Mouse (Mus musculus) midbrain, embryonic 11.5 days (tissue): ENCODE measurements around the gene Siae. TPM values are rescaled to one million over a fixed set of nuclear protein-coding genes. Genes with fewer than 3 reads are reported as not detected.
A peak's percentile ranks its signal among the peaks of the same experiment; 100 is the strongest.

Source experiments
- ATAC-seq: fragments of 200-750 bp; cut with Nextera tagmentation; 2 replicates; pipeline ENCODE4 v1.8.0; 2017; ENCODE audit warnings: moderate TSS enrichment, moderate library complexity; ENCODE audit not compliant: low FRiP score
- DNase-seq: peaks from one replicate; pipeline ENCODE4 v3.0.0; 2015; ENCODE audit warnings: low spot score; ENCODE audit errors: missing footprints
- H3K27ac ChIP-seq: fragments of 300-500 bp; sonication (generic); 2 replicates; pipeline ENCODE4 v1.5.1; 2014; ENCODE audit warnings: low read depth, low read length
- H3K27me3 ChIP-seq: fragments of 300-500 bp; sonication (generic); 2 replicates; pipeline ENCODE4 v1.6.1; 2014; ENCODE audit warnings: mild to moderate bottlenecking, low read length, moderate library complexity, mixed read lengths; ENCODE audit not compliant: control insufficient read depth, insufficient read depth
- H3K36me3 ChIP-seq: fragments of 300-500 bp; sonication (generic); 2 replicates; pipeline ENCODE4 v1.6.1; 2014; ENCODE audit warnings: mild to moderate bottlenecking, low read length, moderate library complexity, mixed read lengths; ENCODE audit not compliant: control insufficient read depth, insufficient read depth
- H3K4me1 ChIP-seq: fragments of 300-500 bp; sonication (generic); 2 replicates; pipeline ENCODE4 v1.6.1; 2014; ENCODE audit warnings: low read length; ENCODE audit not compliant: control insufficient read depth, insufficient read depth
- H3K4me2 ChIP-seq: fragments of 300-500 bp; sonication (generic); 2 replicates; pipeline ENCODE4 v1.6.1; 2014; ENCODE audit warnings: mild to moderate bottlenecking, moderate library complexity
- H3K4me3 ChIP-seq: fragments of 300-500 bp; sonication (generic); 2 replicates; pipeline ENCODE4 v1.5.1; 2014; ENCODE audit warnings: low read depth, low read length
- H3K9ac ChIP-seq: fragments of 300-500 bp; sonication (generic); 2 replicates; pipeline ENCODE4 v1.6.1; 2014; ENCODE audit warnings: low read length
- H3K9me3 ChIP-seq: fragments of 300-500 bp; sonication (generic); 2 replicates; pipeline ENCODE4 v1.6.1; 2016; ENCODE audit warnings: low read length; ENCODE audit not compliant: control insufficient read depth
- WGBS: fragments of 180-500 bp; shearing (Covaris S2); extraction: QIAGEN DNeasy Blood & Tissue Kit; methylation state at CpG from one replicate; pipeline ENCODE4 v1.1.7; 2014; 5-methylcytosine and 5-hydroxymethylcytosine counted together
- polyA plus RNA-seq: library from polyadenylated mRNA; unstranded; fragments of >200 nt; fragmentation: Nextera tagmentation; extraction: Ambion mirVana; gene quantifications from 2 replicates; pipeline ENCODE4 v1.2.1, GENCODE M21; 2014

The Siae gene
- 7.7 and 8.5 TPM in 2 replicates for polyA plus RNA-seq

DNA sequence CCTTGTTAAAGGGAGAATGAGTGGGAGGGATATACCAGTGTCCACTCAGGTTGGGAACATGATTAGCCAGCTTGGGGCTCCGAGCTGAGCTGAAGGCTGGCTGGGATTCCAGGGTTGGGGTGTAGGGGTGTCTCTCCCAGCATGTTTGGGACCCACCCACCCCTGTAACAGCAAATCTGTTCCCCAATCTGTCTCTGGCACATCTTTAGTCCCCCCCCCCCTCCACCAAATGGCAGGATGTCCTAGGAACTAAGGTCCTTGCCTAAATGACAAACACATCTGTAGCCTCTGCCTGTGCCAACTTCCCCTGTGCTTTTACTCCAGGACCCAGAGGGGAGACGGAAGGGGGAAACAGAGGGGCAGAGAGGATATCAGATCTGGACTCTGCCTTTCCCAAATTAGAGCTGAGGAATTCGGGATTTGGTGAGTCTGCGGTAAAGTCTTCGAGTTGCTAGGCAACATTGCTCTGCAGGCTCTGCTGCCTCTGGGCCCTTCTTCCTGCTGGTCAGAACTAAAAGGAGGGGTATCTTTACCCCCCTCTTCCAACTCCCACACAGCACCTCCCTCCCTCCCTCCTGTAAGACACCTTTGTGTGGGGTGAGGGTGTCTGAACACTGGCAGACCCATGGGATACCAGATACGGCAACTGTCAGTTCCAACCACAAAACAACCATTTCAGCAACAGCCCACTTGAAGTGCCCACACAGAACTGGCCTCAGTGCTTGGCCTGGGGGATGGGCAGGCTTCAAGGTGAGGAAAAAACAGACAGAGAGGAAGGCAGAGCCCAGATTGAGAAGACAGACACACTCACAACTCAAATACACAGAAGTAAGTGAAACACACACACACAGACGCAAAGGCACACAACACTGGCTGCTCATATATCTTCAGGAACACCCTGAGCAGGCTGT, at the start of gene Siae:
Gene Siae, plus strand, starts transcription at position 861 of the 911 bp plus-strand sequence.
- WGBS = 21% methylated on average over 7 of the region's 7 CpGs
- H3K36me3 ChIP-seq = no peaks in the 10 kb centered on the region
- no peaks in the 10 kb centered on the region for H3K9me3 ChIP-seq
- no peak within 1 kb of the TSS for H3K4me3 ChIP-seq
- H3K27me3 ChIP-seq = peaks cover 31% of the 10 kb centered on the region
- DNase-seq (no peak), ATAC-seq (no peak)
- H3K27ac ChIP-seq = no peak within 1 kb of the TSS
- no peak within 1 kb of the TSS for H3K9ac ChIP-seq
- H3K4me2 ChIP-seq = no peak within 1 kb of the TSS
- H3K4me1 ChIP-seq = peaks cover 5% of the 10 kb centered on the region; the same call in 1 of the 2 replicates

DNA sequence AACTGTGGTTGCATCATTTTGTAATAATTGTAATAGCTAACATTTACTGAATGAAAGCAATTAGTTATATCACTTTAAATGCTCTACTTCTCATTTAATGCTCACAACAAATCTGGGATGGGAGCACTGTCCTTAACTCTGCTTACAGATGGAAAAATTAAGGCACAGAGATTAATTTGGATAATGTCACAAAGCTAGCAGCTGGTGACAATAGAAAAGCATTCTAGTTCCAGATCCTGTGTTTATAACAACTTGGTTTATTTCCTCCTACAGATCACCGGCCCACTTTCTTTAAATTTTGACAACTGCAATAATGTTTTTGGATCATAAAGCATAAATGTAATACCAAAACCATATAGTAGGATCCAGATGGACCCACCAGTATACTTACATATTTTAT, 49.5 kb upstream of the Siae start:
- no peaks in the 10 kb centered on the region for H3K9me3 ChIP-seq
- no peak overlapping the region for H3K27ac ChIP-seq
- H3K9ac ChIP-seq = no peak overlapping the region
- peak; percentile 68 for DNase-seq
- no peaks in the 10 kb centered on the region for H3K27me3 ChIP-seq
- H3K4me1 ChIP-seq = no peaks in the 10 kb centered on the region
- no peak for ATAC-seq
- no peak overlapping the region for H3K4me2 ChIP-seq
- 94% methylated on average over 1 of the region's 1 CpGs for WGBS
- H3K36me3 ChIP-seq = no peaks in the 10 kb centered on the region
- no peak overlapping the region for H3K4me3 ChIP-seq

DNA sequence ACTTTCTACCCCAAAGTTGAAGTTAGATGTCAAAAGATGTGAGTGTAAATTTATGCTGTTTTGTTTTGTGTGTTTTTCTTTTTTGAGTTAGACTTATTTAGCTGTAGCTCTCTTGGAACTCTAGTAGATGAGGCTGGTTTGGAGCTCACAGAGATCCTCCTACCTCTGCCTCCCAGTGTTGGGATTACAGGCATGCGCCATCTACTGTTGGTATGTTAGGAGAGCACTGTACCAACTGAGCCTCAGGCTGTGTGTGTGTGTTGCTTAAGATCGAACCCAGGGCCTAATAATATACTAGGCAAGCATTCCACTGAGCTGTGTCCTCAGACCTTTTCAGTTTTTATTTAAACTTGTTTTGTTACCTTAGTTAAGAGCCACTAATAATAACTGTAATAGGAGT, 43.4 kb upstream of the Siae start:
- Histone ChIP-seq H3K4me1 (no peaks in the 10 kb centered on the region), H3K9ac (no peak overlapping the region), H3K4me2 (no peak overlapping the region), H3K27me3 (no peaks in the 10 kb centered on the region), H3K27ac (no peak overlapping the region), H3K4me3 (no peak overlapping the region), H3K9me3 (no peaks in the 10 kb centered on the region), H3K36me3 (no peaks in the 10 kb centered on the region)
- DNase-seq (no peak), ATAC-seq (no peak)
- WGBS = 92% methylated on average over 2 of the region's 2 CpGs

DNA sequence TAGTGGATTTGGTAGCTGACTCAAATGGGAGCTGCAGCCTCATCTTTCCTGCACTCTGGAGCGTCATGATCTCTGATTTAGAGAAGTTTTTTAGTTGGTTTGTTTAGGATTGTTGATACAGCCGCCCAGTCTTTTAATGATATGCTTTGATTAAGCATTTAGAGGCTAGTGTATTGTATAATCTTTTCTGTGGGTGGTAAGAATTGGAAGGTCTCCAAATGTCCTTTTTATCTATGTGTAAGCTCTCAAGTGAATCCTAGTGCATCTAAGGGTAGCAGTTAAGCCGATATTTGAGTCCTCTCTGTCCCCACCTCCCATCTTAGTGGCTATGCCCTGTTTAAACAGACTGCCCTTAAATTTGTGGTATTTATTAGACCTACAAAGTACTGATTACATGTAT, 41.0 kb upstream of the Siae start:
- ATAC-seq = no peak
- no peaks in the 10 kb centered on the region for H3K27me3 ChIP-seq
- H3K4me2 ChIP-seq = no peak overlapping the region
- no peak for DNase-seq
- no peak overlapping the region for H3K27ac ChIP-seq
- no peaks in the 10 kb centered on the region for H3K4me1 ChIP-seq
- H3K9me3 ChIP-seq = no peaks in the 10 kb centered on the region
- 91% methylated on average over 3 of the region's 3 CpGs for WGBS
- H3K9ac ChIP-seq = no peak overlapping the region
- H3K36me3 ChIP-seq = peaks cover under 1% of the 10 kb centered on the region; the same call in 1 of the 2 replicates
- H3K4me3 ChIP-seq = no peak overlapping the region

DNA sequence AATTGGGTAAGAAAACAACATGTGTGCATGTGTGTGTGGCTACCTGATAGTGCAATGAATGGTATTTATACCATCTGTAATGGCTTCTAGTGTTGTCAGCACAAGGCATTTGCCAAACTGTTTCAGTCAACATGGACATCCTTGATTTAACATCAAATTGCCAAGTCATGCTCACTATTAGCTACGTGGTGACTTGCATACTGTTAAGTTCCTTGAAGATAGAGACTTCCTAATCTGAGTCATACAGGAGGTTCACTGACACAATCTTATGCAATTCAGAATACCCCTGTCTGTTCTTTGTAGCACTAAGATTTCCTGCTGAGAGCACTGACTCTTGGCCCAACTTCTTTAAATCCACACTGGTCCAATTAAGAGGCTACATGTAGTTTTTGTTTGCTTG, 38.0 kb upstream of the Siae start:
- H3K4me1 ChIP-seq = no peaks in the 10 kb centered on the region
- no peaks in the 10 kb centered on the region for H3K27me3 ChIP-seq
- no peak overlapping the region for H3K4me2 ChIP-seq
- 83% methylated on average over 1 of the region's 1 CpGs for WGBS
- H3K9ac ChIP-seq = no peak overlapping the region
- no peak overlapping the region for H3K4me3 ChIP-seq
- no peak for ATAC-seq
- no peaks in the 10 kb centered on the region for H3K9me3 ChIP-seq
- H3K27ac ChIP-seq = no peak overlapping the region
- H3K36me3 ChIP-seq = peaks cover 9% of the 10 kb centered on the region; the same call in 1 of the 2 replicates
- no peak for DNase-seq

DNA sequence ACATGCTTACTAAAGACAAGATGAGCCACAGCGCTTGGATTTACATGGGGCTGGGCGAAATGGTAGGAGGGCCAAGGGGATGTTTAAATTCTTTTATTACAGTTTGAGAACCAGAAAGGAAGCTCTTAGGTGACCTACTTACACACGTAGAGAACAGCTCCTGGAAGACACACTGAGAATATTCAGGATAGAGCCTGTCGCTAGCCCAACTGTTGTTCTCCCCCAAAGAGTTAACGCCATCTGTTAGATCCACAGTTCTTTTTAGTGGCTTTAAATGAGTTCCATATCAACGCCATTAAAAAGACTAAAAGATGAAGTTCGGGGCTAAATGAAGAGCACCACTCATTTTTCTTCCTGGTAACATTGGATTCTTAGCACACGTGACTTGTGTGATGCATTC, 36.5 kb upstream of the Siae start:
- DNase-seq = no peak
- no peak for ATAC-seq
- H3K9me3 ChIP-seq = no peaks in the 10 kb centered on the region
- 96% methylated on average over 8 of the region's 8 CpGs for WGBS
- no peaks in the 10 kb centered on the region for H3K4me1 ChIP-seq
- no peak overlapping the region for H3K4me3 ChIP-seq
- H3K4me2 ChIP-seq = no peak overlapping the region
- no peak overlapping the region for H3K27ac ChIP-seq
- no peak overlapping the region for H3K9ac ChIP-seq
- no peaks in the 10 kb centered on the region for H3K27me3 ChIP-seq
- peaks cover 14% of the 10 kb centered on the region for H3K36me3 ChIP-seq

- no peak for DNase-seq
- ATAC-seq = no peak
- Histone ChIP-seq H3K4me3 (no peak overlapping the region), H3K9ac (no peak overlapping the region), H3K4me1 (no peaks in the 10 kb centered on the region), H3K27ac (no peak overlapping the region), H3K4me2 (no peak overlapping the region), H3K27me3 (no peaks in the 10 kb centered on the region), H3K36me3 (peaks cover 14% of the 10 kb centered on the region), H3K9me3 (no peaks in the 10 kb centered on the region)
- 94% methylated on average over 2 of the region's 2 CpGs for WGBS
Observed at GRCm38 (mm10) chr9:37519995-37520394, 35.5 kb upstream of the Siae start.

DNA sequence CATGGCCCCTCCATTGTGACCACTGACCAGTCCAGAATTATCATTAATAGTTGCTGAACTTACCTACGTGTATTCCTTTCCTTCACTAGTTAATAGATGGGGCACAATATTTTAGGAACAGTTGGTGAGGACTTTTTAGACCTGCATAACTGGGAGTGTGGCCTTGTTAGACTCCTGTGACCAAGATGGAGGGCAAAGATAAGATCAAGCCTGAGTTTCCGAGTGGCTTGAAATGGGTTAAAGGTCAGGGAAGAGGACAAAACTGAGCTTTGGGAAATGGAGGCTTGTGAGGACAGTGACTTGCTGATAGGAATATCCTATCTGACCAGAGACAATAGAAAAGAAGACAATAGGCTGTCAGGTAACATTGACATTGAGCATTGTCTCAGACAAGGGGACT, 30.0 kb upstream of the Siae start:
- H3K4me1 ChIP-seq = peaks cover 12% of the 10 kb centered on the region
- H3K9ac ChIP-seq = no peak overlapping the region
- DNase-seq = no peak
- H3K27me3 ChIP-seq = peaks cover 40% of the 10 kb centered on the region
- peaks cover 8% of the 10 kb centered on the region for H3K36me3 ChIP-seq
- WGBS = 87% methylated on average over 2 of the region's 2 CpGs
- no peak overlapping the region for H3K4me2 ChIP-seq
- H3K27ac ChIP-seq = no peak overlapping the region
- peaks cover 3% of the 10 kb centered on the region; the same call in 1 of the 2 replicates for H3K9me3 ChIP-seq
- ATAC-seq = no peak
- H3K4me3 ChIP-seq = no peak overlapping the region
